Comparison of ENCODE assay signal across 13 mouse cellular contexts in genomic region chrX:72895388-72896054, GRCm38 (mm10). TPM values are rescaled to one million over a fixed set of nuclear protein-coding genes. Genes with fewer than 3 reads are reported as not detected.
A peak's percentile ranks its signal among the peaks of the same experiment; 100 is the strongest.
DNase-seq lines count a peak whose midpoint lies in the region; ATAC-seq and TF ChIP-seq lines count a peak whose summit lies in the region.
"Had no signal": no experiment of that assay in that cellular context is flagged by ENCODE, and none has a peak within 500 bp of the region (broad histone marks: within the 10 kb centered on the region; RNA-seq: fewer than 3 reads in every experiment).

No protein-coding gene starts in this region.

- no peaks in the 10 kb centered on the region for H3K9me3 ChIP-seq in hindbrain, postnatal 0 days (ENCODE audit: low read length)
- H3K9me3 ChIP-seq in midbrain, embryonic 12.5 days, result no peaks in the 10 kb centered on the region
- H3K9me3 ChIP-seq: liver, embryonic 13.5 days had no signal

- ATAC-seq in hindbrain, postnatal 0 days, result peak; percentile 92
- ATAC-seq in midbrain, embryonic 12.5 days (ENCODE audit: low FRiP score, low read depth), result peak; percentile 96
- ATAC-seq in erythroblast, adult 5-6 weeks (replicated peaks; ENCODE audit: low FRiP score, poor library complexity, severe bottlenecking), result no peak
- ATAC-seq: inflammation-experienced regulatory T-cells, adult 6 months; Patski had no signal

- peak; percentile 44 for DNase-seq in layer of hippocampus, adult 11-12 months (ENCODE audit: low spot score)
- no peak for DNase-seq in layer of hippocampus, adult 9-10 months (ENCODE audit: low spot score)
- peak; percentile 72 for DNase-seq in hindbrain, postnatal 0 days (ENCODE audit: low spot score)
- DNase-seq in right cerebral cortex, postnatal 36 days (ENCODE audit: low spot score in 2 of 2), result peak; percentile 37 to 54
- no peak for DNase-seq in cerebellum, postnatal 14 days
- no peak for DNase-seq in cerebellum, adult 9-11 months
- DNase-seq: cerebellum, adult 9-10 months; gastrocnemius, postnatal 14 days; liver, embryonic 13.5 days had no signal

- H3K36me3 ChIP-seq in hindbrain, postnatal 0 days (ENCODE audit: insufficient read depth, low read length), result no peaks in the 10 kb centered on the region
- no peaks in the 10 kb centered on the region for H3K36me3 ChIP-seq in midbrain, embryonic 12.5 days
- H3K36me3 ChIP-seq: liver, embryonic 13.5 days had no signal

- no peak overlapping the region for H3K4me3 ChIP-seq in hindbrain, postnatal 0 days (ENCODE audit: low read length)
- H3K4me3 ChIP-seq in midbrain, embryonic 12.5 days, result no peak overlapping the region
- H3K4me3 ChIP-seq: liver, embryonic 13.5 days had no signal

- H3K27me3 ChIP-seq in hindbrain, postnatal 0 days (ENCODE audit: insufficient read depth, low read length), result no peaks in the 10 kb centered on the region
- H3K27me3 ChIP-seq in midbrain, embryonic 12.5 days, result no peaks in the 10 kb centered on the region
- H3K27me3 ChIP-seq: liver, embryonic 13.5 days had no signal

- H3K9ac ChIP-seq in hindbrain, postnatal 0 days (replicated peaks; ENCODE audit: low read length), result no peak overlapping the region
- no peak overlapping the region for H3K9ac ChIP-seq in midbrain, embryonic 12.5 days (replicated peaks)
- H3K9ac ChIP-seq: liver, embryonic 13.5 days had no signal

- H3K4me2 ChIP-seq in hindbrain, postnatal 0 days (ENCODE audit: low read depth, low read length), result 0 out of 2 replicates have a peak overlapping the region, but pooled peaks have one; percentile 13
- H3K4me2 ChIP-seq in midbrain, embryonic 12.5 days (replicated peaks), result peak overlapping the region; percentile 17; the same call in 1 of the 2 replicates
- H3K4me2 ChIP-seq: liver, embryonic 13.5 days had no signal

- WGBS in hindbrain, postnatal 0 days, result 43% methylated on average over 5 of the region's 5 CpGs
- WGBS in midbrain, embryonic 12.5 days, result 45% methylated on average over 5 of the region's 5 CpGs

- peak overlapping the region; percentile 15; the same call in 1 of the 2 replicates for H3K27ac ChIP-seq in hindbrain, postnatal 0 days
- H3K27ac ChIP-seq in midbrain, embryonic 12.5 days (replicated peaks), result peak overlapping the region; percentile 82
- H3K27ac ChIP-seq: liver, embryonic 13.5 days had no signal

- no peaks in the 10 kb centered on the region for H3K4me1 ChIP-seq in hindbrain, postnatal 0 days (ENCODE audit: insufficient read depth, low read length)
- H3K4me1 ChIP-seq in midbrain, embryonic 12.5 days, result peaks cover 6% of the 10 kb centered on the region; the same call in 1 of the 2 replicates
- H3K4me1 ChIP-seq: liver, embryonic 13.5 days had no signal

- 0 out of 2 replicates have a peak, but pooled peaks have one; percentile 4 for TF ChIP-seq CTCF in hindbrain, postnatal 0 days (IDR thresholded peaks at IDR 0.05; ENCODE audit: low read depth)

RNA-seq across cellular contexts. Expression of gene Cetn2, which starts 22.7 kb away (rescaled TPM):
- 20.0 and 20.7 TPM in 2 replicates for total RNA-seq in hindbrain, postnatal 0 days (2014; rRNA removed)
- 67.1 and 79.9 TPM in 2 replicates for polyA plus RNA-seq in hindbrain, postnatal 0 days (2015; fragmentation: Nextera tagmentation; extraction: Ambion mirVana)
- polyA plus RNA-seq in midbrain, embryonic 12.5 days (2016; fragmentation: Nextera tagmentation; extraction: Ambion mirVana), result 99.1 and 107 TPM in 2 replicates
- 11.9 and 15.6 TPM in 2 replicates for total RNA-seq in erythroblast, adult 5-6 weeks (2015; ENCODE audit: low replicate concordance)
- total RNA-seq in erythroblast, adult 5-6 weeks (2017; ENCODE audit: low replicate concordance), result 19.0 and 27.2 TPM in 2 replicates

RNA-seq across cellular contexts. Expression of gene Nsdhl, which starts 22.8 kb away (rescaled TPM):
- 35.6 and 41.1 TPM in 2 replicates for total RNA-seq in hindbrain, postnatal 0 days (2014; rRNA removed)
- 38.0 and 40.8 TPM in 2 replicates for polyA plus RNA-seq in hindbrain, postnatal 0 days (2015; fragmentation: Nextera tagmentation; extraction: Ambion mirVana)
- polyA plus RNA-seq in midbrain, embryonic 12.5 days (2016; fragmentation: Nextera tagmentation; extraction: Ambion mirVana), result 38.5 and 43.0 TPM in 2 replicates
- total RNA-seq in erythroblast, adult 5-6 weeks (2015; ENCODE audit: low replicate concordance), result 4.0 and 20.6 TPM in 2 replicates
- 4.0 and 4.8 TPM in 2 replicates for total RNA-seq in erythroblast, adult 5-6 weeks (2017; ENCODE audit: low replicate concordance)

Comparison
In these comparisons a context has a peak if more than half of its experiments do, and no peak if none do; other contexts are left out.
1. DNase-seq: peak in layer of hippocampus, adult 11-12 months (single experiment), hindbrain, postnatal 0 days (single experiment) and right cerebral cortex, postnatal 36 days (2 of 2); none in layer of hippocampus, adult 9-10 months (single experiment), cerebellum, postnatal 14 days (0 of 2) and cerebellum, adult 9-11 months (single experiment).